Mouse (Mus musculus): Measurements from ENCODE around the gene Tfe3. TPM values are rescaled to one million over a fixed set of nuclear protein-coding genes. Genes with fewer than 3 reads are reported as not detected.
"Not testable (repeated sequence)": the region's sequence is repeated elsewhere in the genome, so short reads cannot be mapped to it uniquely, and the experiment has no call there.

The Tfe3 gene
- 53.5 TPM for polyA plus RNA-seq (2021)

DNA sequence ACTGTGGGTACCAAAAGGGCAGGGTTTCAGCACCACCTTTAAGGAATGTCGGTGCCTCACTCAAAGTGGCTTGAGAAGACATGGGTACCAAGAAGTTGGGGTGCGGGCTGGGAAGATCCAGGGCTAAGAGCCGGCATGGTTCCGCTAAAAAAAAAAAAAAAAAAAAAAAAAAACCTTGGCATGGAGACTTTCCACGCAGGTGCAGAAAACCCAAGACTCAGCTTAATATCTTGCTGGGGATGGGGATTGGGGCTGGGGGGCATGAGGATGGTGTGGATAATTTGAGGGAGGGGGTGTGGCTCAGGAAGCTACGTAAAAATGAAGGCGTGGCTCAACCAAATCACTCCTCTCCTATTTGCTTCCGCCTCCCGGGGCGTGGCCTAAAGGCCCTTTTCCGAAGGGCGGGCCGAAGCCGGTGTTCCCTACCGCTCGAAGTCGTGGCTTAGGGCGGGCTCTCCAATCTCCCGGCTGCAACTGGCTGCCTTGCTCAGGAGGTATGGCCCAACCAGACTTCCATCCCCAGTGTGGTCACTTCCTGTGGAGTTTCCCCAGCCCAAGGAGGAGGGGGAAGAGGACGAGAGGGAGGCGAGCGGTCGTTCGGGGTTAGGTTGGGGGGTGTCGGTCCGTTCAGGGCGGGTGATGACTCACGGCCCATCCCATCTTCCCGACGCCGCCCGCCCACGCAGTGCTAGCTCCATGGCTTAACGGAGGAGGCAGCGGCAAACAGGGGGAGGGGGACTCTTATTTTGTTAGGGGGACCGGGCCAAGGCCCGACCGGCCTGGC, at the start of gene Tfe3:
Tfe3 (plus strand) TSS at position 424 of the 784 bp plus-strand sequence.
- POLR2A ChIA-PET = interaction anchor here (0.6 kb wide), 1 partner anchor 65 kb away, joined by 9 read pairs; no protein-coding TSS in a partner anchor
- ATAC-seq = peak; percentile 77
- in situ Hi-C loops (cut with MboI; ENCODE audit: low pct_unique_long_range_greater_than_20kb) = no loop called here
- H3K27me3 ChIP-seq = no peaks in the 10 kb centered on the region
- CTCF ChIA-PET = no interaction called here
- peak; percentile 70 for DNase-seq (ENCODE audit: low read depth, low spot score)
- no peak for TF ChIP-seq CTCF (IDR thresholded peaks at IDR 0.05)

DNA sequence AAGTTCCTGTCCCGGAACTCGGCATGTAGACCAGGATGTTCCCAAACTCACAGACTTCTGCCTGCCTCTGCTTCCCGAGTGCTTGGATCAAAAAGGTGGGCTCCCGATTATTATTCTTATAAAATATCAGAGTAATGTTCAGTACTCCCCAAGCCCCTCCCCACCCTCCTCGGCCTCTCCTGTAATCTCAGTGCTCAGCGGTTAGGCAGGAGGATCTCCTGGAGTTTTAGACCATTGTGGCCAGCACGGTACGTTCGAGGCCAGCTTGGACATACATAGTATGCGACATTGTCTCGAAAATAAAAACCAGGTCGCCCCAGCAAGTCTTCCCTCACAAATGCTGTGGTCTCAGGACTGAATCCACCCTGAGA, 48.6 kb upstream of the Tfe3 start:
- DNase-seq (ENCODE audit: low read depth, low spot score); in situ Hi-C loops (cut with MboI; ENCODE audit: low pct_unique_long_range_greater_than_20kb); H3K27me3 ChIP-seq; POLR2A ChIA-PET; CTCF ChIA-PET; ATAC-seq: not testable (repeated sequence)

DNA sequence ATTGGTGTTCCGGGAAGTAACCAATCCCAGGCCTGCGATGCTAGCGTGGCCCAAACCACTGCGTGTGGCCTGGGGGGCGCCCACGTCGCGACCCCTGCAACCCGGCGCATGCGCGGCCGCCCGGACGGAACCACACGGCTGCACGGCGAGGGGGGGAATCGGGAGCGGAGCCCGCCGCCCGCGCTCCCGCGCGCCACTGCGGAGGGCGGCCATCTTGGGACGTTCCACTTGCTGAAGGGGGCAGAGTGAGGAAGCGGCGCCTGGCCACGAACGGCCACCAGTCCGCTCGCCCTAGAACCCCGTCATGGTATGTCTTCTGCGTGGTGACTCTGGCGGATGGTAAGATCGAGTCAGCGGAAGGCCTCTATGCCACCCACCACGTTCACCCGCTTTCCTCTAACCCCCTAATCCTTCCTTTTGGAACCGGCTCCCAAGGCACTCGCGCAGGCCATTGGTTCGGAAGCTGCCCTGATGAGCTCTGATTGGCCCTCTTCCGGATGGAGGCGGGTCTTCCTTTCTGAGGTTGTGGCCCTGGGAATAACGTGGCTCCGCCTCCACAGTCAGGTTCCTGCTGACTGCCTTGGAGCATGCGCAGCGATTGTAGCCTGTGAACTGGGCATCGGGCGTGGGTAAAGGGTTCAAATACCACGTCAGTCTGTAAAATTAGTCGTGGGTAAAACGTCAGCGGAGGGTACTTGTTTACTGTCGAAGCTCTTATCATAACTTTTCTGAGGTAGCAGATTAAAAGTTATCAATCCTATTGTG, 48.0 kb upstream of the Tfe3 start, which contains the start of gene Wdr45:
Wdr45 (plus strand) TSS at position 199 of the 765 bp plus-strand sequence.
- in situ Hi-C loops (cut with MboI; ENCODE audit: low pct_unique_long_range_greater_than_20kb) = not testable (repeated sequence)

DNA sequence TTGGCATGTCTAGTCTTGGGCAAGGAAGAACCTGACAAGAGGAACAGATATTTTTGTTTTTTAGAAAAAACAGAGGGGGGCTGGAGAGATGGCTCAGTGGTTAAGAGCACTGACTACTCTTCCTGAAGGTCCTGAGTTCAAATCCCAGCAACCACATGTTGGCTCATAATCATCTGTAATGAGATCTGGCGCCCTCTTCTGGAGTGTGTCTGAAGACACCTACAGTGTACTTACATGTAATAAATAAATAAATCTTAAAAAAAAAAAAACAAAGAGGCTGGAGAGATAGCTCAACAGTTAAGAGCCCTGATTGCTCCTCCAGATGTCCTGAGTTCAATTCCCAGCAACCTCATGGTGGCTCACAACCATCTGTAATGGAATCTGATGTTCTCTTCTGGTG, 46.3 kb upstream of the Tfe3 start:
- CTCF ChIA-PET = interaction anchor here (1.8 kb wide), 1 partner anchor 46 kb away, joined by 3 read pairs; no protein-coding TSS in a partner anchor
- ATAC-seq; H3K27me3 ChIP-seq; POLR2A ChIA-PET; DNase-seq (ENCODE audit: low read depth, low spot score); in situ Hi-C loops (cut with MboI; ENCODE audit: low pct_unique_long_range_greater_than_20kb): not testable (repeated sequence)

More for the DNA sequence above, 48.0 kb upstream of the Tfe3 start, which contains the start of gene Wdr45:
- POLR2A ChIA-PET = interaction anchor here (0.7 kb wide), 1 partner anchor 32 kb away, joined by 3 read pairs; no protein-coding TSS in a partner anchor
- CTCF ChIA-PET, H3K27me3 ChIP-seq: not testable (repeated sequence)
- ATAC-seq = peak; percentile 95
- DNase-seq (ENCODE audit: low read depth, low spot score) = peak; percentile 55

DNA sequence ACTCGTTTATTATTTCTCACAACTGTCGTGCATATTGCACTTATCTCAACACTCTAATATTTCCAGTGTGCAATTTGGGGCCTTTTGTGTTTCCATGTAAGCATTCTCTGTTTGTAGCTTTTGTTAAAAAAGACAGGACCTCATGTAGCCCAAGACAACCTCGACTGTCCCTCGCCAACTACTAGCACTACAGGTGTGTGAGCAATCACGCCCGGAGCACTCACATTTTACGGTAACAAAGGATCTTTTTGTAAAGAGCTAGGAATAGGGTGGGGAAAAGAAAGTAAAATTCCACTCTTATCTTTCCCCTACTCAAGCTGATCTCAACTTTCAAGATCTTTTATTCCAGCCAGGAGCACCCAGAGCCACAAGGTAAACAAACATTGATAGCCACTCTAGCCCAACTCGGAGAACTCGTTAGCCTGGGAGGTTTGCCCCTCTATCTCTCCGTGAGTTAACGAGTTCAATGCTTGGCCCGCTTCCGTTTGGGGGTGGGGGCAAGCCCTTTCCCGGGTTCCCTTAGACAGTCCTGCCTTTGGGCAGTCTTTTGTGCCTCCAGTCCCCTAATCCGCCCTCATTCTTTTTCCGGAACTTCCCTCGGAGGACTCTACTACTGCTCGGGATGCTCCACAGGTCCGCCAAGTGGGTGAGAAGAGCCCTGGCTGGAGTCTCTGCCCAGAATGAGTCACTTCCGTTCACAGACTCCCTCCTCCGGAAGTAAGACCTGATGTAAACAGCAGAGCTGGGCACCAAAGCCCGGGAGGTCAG, 40.7 kb upstream of the Tfe3 start, which contains the start of gene Gm45208:
Gm45208 (plus strand) TSS at position 732 of the 768 bp plus-strand sequence.
- ATAC-seq = peak; percentile 84
- ChIA-PET CTCF (no interaction called here), POLR2A (interaction anchor here (0.5 kb wide), 1 partner anchor 66 kb away, joined by 3 read pairs; no protein-coding TSS in a partner anchor)
- in situ Hi-C loops (cut with MboI; ENCODE audit: low pct_unique_long_range_greater_than_20kb) = no loop called here
- peak; percentile 38 for DNase-seq (ENCODE audit: low read depth, low spot score)
- TF ChIP-seq CTCF (IDR thresholded peaks at IDR 0.05) = no peak
- H3K27me3 ChIP-seq = peaks cover 5% of the 10 kb centered on the region

DNA sequence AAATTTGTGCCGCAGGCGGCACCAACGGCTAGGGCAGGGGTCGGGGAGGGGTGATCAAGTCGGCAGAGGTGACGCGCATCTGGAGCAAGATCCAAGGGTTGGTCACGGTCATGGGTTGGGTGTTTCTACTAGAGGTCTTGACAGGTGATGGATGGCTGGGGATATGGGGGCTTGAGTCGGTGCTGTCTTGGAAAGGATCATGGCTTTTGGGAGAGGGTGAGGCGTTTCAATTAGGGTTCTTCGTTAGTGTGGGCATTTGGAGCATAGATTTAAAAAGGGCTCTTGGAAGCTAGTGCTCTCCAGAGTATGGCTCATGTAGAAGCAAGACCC, 40.1 kb upstream of the Tfe3 start:
- ChIA-PET POLR2A (no interaction called here), CTCF (no interaction called here)
- in situ Hi-C loops (cut with MboI; ENCODE audit: low pct_unique_long_range_greater_than_20kb) = no loop called here
- peaks cover 5% of the 10 kb centered on the region for H3K27me3 ChIP-seq
- no peak for TF ChIP-seq CTCF (IDR thresholded peaks at IDR 0.05)
- ATAC-seq = peak; percentile 5
- DNase-seq (ENCODE audit: low read depth, low spot score) = no peak

DNA sequence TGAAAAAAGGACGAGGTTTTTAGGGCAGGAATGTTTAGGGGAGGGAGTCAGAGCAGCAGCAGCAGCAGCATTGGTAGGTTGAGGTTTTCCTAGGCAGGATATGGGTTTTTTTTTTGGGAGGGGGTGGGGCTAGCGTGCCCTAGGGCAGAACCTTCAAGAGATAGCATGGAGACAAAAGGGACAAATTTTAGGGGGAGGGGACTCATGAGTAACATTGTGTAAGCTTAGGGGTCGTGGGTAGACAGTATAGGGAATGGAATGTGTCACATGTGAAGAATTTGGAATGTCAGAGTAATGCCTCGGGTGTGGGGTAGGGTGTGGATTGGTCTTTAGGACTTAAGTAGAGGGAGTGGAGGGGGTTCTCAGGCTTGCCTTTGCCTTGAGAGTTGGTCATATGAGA, 39.7 kb upstream of the Tfe3 start:
- in situ Hi-C loops (cut with MboI; ENCODE audit: low pct_unique_long_range_greater_than_20kb) = no loop called here
- ChIA-PET CTCF (no interaction called here), POLR2A (no interaction called here)
- TF ChIP-seq CTCF (IDR thresholded peaks at IDR 0.05) = no peak
- DNase-seq (ENCODE audit: low read depth, low spot score) = no peak
- H3K27me3 ChIP-seq = peaks cover 5% of the 10 kb centered on the region
- ATAC-seq = no peak

DNA sequence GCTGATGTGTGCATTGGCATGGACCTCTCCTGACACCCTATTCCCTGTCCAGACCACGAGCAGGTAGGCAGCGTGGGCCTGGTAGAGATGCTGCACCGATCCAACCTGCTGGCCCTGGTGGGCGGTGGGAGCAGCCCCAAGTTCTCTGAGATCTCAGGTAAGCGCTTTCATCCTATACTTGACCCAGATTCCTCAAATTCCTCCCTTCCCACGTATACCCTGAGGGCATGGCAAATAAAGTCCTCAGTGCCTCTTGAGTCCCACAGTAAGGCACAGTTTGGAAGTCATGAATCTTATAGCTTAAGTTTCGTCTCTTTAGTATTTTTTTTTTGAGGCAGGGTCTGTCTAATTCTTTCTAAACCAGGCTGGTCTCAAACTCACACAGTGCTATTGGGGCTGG, 38.2 kb upstream of the Tfe3 start:
- no peak for TF ChIP-seq CTCF (IDR thresholded peaks at IDR 0.05)
- DNase-seq (ENCODE audit: low read depth, low spot score) = no peak
- POLR2A ChIA-PET = no interaction called here
- no peak for ATAC-seq
- CTCF ChIA-PET = no interaction called here
- H3K27me3 ChIP-seq = peaks cover 3% of the 10 kb centered on the region
- in situ Hi-C loops (cut with MboI; ENCODE audit: low pct_unique_long_range_greater_than_20kb) = no loop called here

DNA sequence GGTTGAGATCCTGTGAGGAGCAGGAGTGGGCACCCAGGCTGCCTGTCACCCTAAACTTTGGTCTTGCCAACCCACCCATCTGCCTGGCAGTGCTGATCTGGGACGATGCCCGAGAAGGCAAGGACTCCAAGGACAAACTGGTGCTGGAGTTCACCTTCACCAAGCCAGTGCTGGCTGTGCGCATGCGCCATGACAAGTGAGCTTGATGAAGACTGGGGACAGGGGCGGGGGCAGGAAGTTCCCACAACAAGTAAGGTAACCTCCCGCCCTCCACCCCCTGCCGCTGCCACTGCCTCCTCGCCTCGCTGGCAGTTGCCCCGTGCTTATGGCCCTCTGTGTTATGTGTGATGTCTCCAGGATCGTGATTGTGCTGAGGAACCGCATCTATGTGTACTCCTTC, 36.5 kb upstream of the Tfe3 start:
- ATAC-seq (no peak), DNase-seq (ENCODE audit: low read depth, low spot score) (no peak)
- peaks cover 3% of the 10 kb centered on the region for H3K27me3 ChIP-seq
- in situ Hi-C loops (cut with MboI; ENCODE audit: low pct_unique_long_range_greater_than_20kb) = no loop called here
- ChIA-PET CTCF (interaction anchor here (1.5 kb wide), 1 partner anchor 13 kb away, joined by 4 read pairs; no protein-coding TSS in a partner anchor), POLR2A (no interaction called here)
- TF ChIP-seq CTCF (IDR thresholded peaks at IDR 0.05) = no peak

DNA sequence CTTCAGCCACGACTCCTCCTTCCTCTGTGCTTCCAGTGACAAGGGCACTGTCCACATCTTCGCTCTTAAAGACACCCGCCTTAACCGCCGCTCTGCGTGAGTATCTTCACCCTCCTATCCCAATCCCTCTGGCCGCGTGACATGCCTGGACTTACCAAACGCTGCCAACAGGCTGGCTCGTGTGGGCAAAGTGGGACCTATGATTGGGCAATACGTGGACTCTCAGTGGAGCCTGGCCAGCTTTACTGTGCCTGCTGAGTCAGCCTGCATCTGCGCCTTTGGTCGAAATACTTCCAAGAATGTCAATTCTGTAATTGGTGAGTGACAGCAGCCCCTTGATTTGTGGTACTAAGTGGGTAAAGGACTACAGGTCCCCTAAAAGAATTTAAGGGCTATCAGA, 35.2 kb upstream of the Tfe3 start:
- in situ Hi-C loops (cut with MboI; ENCODE audit: low pct_unique_long_range_greater_than_20kb) = no loop called here
- TF ChIP-seq CTCF (IDR thresholded peaks at IDR 0.05) = no peak
- peaks cover 3% of the 10 kb centered on the region for H3K27me3 ChIP-seq
- ChIA-PET CTCF (no interaction called here), POLR2A (no interaction called here)
- DNase-seq (ENCODE audit: low read depth, low spot score) (no peak), ATAC-seq (no peak)
